Mouse (Mus musculus): ENCODE measurements around the gene Isl1. TPM values are rescaled to one million over a fixed set of nuclear protein-coding genes. Genes with fewer than 3 reads are reported as not detected.

The Isl1 gene
- polyA plus RNA-seq, 1 experiment = 2.7 TPM

DNA sequence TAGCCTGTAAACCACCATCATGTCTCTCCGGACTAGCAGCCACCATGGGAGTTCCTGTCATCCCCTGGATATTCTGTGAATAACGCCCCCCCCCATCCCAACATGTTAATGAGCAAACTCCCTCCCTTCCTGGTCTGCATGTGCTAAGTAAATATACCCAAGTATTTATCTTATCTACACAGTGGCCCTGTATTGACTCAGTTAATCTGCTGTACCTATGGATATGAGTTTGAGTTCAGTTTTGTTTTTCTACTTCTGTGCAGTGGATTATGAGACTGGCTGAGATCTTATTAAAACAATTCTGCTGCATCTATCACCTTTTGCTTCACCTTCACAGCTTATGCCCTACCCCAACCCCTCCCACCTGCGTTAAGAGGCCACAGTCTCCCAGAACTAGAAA, 7.8 kb downstream of the Isl1 start:
- WGBS = 26% methylated on average over 3 of the region's 3 CpGs
- H3K27me3 ChIP-seq (ENCODE audit: control insufficient read depth, insufficient read depth, low read length) = peaks cover 35% of the 10 kb centered on the region
- no peak overlapping the region for H3K4me3 ChIP-seq (ENCODE audit: low read depth, low read length)
- no peak overlapping the region for H3K27ac ChIP-seq (ENCODE audit: insufficient read depth, low read depth, low read length)
- TF ChIP-seq CTCF (IDR thresholded peaks at IDR 0.05; ENCODE audit: extremely low read depth, insufficient read length, insufficient replicate concordance, low read depth, low read length) (no peak), POLR2A (IDR thresholded peaks at IDR 0.05; ENCODE audit: low read depth, low read length) (no peak)
- H3K4me1 ChIP-seq (ENCODE audit: control insufficient read depth, insufficient read depth, insufficient read length, low read length) = no peaks in the 10 kb centered on the region
- no peaks in the 10 kb centered on the region for H3K36me3 ChIP-seq (ENCODE audit: control insufficient read depth, insufficient read depth, low read length)

DNA sequence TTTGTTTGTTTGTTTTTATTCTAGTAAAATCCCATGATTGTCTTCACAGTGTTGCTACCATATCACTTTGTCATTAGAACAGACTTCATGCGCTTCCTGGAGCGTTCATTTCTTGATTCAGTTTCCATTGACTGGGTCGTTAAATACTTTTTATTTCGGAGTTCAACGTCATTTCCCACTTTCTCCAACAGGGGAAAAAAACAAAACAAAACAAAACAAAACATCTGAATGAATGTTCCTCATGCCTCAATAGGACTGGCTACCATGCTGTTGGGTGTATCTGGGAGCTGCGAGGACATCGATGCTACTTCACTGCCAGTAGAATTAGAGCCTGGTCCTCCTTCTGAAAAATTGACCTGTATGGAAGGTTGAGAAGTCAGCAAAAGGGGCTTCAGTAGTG, 10.2 kb downstream of the Isl1 start:
- 43% methylated on average over 7 of the region's 7 CpGs for WGBS
- peaks cover 31% of the 10 kb centered on the region for H3K27me3 ChIP-seq (ENCODE audit: control insufficient read depth, insufficient read depth, low read length)

DNA sequence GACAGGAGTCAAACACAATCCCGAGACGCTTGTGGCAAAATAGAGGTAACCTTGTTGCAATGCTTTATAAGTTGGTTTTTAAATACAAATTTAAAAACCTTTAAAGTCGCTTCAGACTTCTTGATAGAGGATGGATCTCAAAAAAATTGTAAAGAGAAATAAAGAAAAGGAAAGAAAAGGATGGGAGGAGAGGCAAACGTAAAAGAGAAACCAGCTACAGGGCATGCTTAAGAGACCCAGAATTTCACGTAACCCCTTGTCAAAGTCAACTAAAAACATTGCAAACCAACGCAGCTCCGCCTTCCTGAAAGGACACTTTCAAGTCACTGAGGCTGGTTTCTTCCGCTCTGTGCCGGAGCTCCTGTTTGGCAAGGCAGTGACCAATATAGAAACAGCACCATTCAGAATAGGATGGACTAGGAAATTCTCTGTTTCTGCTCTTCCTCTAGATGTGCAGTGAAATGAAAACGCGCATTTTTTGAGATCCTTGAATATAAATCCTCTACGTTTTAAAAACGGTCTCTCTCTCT, 10.8 kb downstream of the Isl1 start:
- H3K4me1 ChIP-seq (ENCODE audit: control insufficient read depth, insufficient read depth, insufficient read length, low read length) = no peaks in the 10 kb centered on the region
- WGBS = 43% methylated on average over 13 of the region's 13 CpGs
- no peak overlapping the region for H3K4me3 ChIP-seq (ENCODE audit: low read depth, low read length)
- TF ChIP-seq CTCF (IDR thresholded peaks at IDR 0.05; ENCODE audit: extremely low read depth, insufficient read length, insufficient replicate concordance, low read depth, low read length) (no peak), POLR2A (IDR thresholded peaks at IDR 0.05; ENCODE audit: low read depth, low read length) (no peak)
- no peak overlapping the region for H3K27ac ChIP-seq (ENCODE audit: insufficient read depth, low read depth, low read length)
- H3K36me3 ChIP-seq (ENCODE audit: control insufficient read depth, insufficient read depth, low read length) = no peaks in the 10 kb centered on the region
- peaks cover 31% of the 10 kb centered on the region for H3K27me3 ChIP-seq (ENCODE audit: control insufficient read depth, insufficient read depth, low read length)

More for the DNA sequence above, 10.2 kb downstream of the Isl1 start:
- Histone ChIP-seq H3K27ac (ENCODE audit: insufficient read depth, low read depth, low read length) (no peak overlapping the region), H3K4me3 (ENCODE audit: low read depth, low read length) (no peak overlapping the region), H3K36me3 (ENCODE audit: control insufficient read depth, insufficient read depth, low read length) (no peaks in the 10 kb centered on the region), H3K4me1 (ENCODE audit: control insufficient read depth, insufficient read depth, insufficient read length, low read length) (no peaks in the 10 kb centered on the region)
- no peak for TF ChIP-seq CTCF (IDR thresholded peaks at IDR 0.05; ENCODE audit: extremely low read depth, insufficient read length, insufficient replicate concordance, low read depth, low read length)
- no peak for TF ChIP-seq POLR2A (IDR thresholded peaks at IDR 0.05; ENCODE audit: low read depth, low read length)

DNA sequence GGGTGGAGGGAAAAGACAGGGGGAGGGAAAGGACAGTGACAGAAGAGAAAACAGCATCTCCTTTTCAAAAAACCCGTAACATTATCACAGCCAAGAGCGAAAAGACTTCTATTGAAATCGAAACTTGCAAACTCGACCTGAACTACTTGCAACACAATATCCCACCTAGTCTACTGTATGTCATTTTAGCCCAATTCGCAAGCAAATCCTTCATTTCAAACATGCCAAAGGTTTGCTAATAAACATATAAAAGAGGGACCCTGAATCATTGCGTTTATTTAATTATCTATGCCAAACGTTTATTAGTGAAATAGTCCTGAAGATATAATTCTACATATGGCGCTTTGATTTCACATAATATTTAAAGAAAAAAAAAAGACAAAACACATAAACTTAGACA, 11.5 kb downstream of the Isl1 start:
- no peak overlapping the region for H3K4me3 ChIP-seq (ENCODE audit: low read depth, low read length)
- TF ChIP-seq CTCF (IDR thresholded peaks at IDR 0.05; ENCODE audit: extremely low read depth, insufficient read length, insufficient replicate concordance, low read depth, low read length) = no peak
- TF ChIP-seq POLR2A (IDR thresholded peaks at IDR 0.05; ENCODE audit: low read depth, low read length) = no peak
- H3K27me3 ChIP-seq (ENCODE audit: control insufficient read depth, insufficient read depth, low read length) = peaks cover 30% of the 10 kb centered on the region
- no peak overlapping the region for H3K27ac ChIP-seq (ENCODE audit: insufficient read depth, low read depth, low read length)
- H3K4me1 ChIP-seq (ENCODE audit: control insufficient read depth, insufficient read depth, insufficient read length, low read length) = no peaks in the 10 kb centered on the region
- 18% methylated on average over 8 of the region's 8 CpGs for WGBS
- H3K36me3 ChIP-seq (ENCODE audit: control insufficient read depth, insufficient read depth, low read length) = no peaks in the 10 kb centered on the region

DNA sequence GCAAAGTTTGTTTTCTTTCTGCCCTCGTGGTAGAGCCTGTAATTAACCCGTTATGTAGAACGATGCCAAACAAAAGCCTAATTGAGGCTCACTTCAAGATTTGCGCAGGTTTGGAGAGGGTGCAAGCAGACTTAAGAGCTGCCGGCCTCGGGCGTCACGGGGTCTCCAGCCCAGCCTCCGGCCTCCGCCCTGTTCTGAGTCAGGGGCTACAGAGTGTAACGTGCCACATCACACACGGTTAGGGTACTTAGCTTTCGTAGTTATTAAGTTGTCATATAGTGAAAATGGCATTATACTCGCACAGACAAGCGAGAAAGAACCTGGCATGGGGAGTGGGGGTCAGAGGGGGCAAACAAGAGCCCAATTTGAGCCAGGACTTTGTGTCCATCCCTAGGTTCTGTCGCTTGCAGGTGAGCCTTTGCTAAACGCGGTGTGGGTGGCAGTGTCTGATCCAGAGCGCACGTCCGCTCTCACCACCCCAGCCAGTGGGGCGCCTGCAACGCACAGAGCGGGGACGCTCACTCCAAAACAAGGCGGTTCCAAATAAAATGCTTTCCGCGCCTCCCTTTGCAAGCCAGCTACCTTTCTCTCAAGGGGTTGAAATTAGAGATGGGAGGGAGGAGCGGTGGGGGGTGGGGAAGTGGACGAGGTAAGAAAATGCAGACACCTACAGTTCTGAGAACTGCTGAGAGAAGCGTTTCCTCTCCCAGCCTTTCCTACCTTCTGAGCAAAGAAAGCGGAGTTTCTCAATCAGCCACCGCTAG, 12.3 kb downstream of the Isl1 start:
- 5% methylated on average over 33 of the region's 33 CpGs for WGBS
- Histone ChIP-seq H3K36me3 (ENCODE audit: control insufficient read depth, insufficient read depth, low read length) (no peaks in the 10 kb centered on the region), H3K27ac (ENCODE audit: insufficient read depth, low read depth, low read length) (no peak overlapping the region), H3K4me1 (ENCODE audit: control insufficient read depth, insufficient read depth, insufficient read length, low read length) (no peaks in the 10 kb centered on the region), H3K4me3 (ENCODE audit: low read depth, low read length) (no peak overlapping the region), H3K27me3 (ENCODE audit: control insufficient read depth, insufficient read depth, low read length) (peaks cover 25% of the 10 kb centered on the region)
- TF ChIP-seq CTCF (IDR thresholded peaks at IDR 0.05; ENCODE audit: extremely low read depth, insufficient read length, insufficient replicate concordance, low read depth, low read length) (no peak), POLR2A (IDR thresholded peaks at IDR 0.05; ENCODE audit: low read depth, low read length) (no peak)

DNA sequence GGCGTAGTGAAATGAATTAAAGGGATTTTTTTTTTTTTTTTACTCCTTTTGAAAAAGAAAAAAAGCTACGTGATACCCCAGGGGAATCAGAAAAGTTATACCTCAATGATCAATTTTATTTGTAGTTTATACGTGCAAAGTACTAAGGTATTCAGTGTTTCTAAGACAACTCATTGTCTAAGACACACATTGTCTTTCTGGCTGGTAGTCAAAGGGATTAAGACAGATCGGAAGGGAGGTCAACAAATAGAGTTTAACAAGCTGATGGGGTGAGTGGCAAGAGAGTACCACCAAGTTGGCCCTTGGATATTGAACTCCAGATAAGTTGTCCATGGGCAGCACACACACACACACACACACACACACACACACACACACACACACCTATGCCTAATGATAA, 14.1 kb downstream of the Isl1 start:
- no peaks in the 10 kb centered on the region for H3K36me3 ChIP-seq (ENCODE audit: control insufficient read depth, insufficient read depth, low read length)
- no peak overlapping the region for H3K4me3 ChIP-seq (ENCODE audit: low read depth, low read length)
- H3K27me3 ChIP-seq (ENCODE audit: control insufficient read depth, insufficient read depth, low read length) = peaks cover 23% of the 10 kb centered on the region
- 29% methylated on average over 4 of the region's 4 CpGs for WGBS
- no peak overlapping the region for H3K27ac ChIP-seq (ENCODE audit: insufficient read depth, low read depth, low read length)
- H3K4me1 ChIP-seq (ENCODE audit: control insufficient read depth, insufficient read depth, insufficient read length, low read length) = no peaks in the 10 kb centered on the region
- TF ChIP-seq POLR2A (IDR thresholded peaks at IDR 0.05; ENCODE audit: low read depth, low read length) = no peak
- no peak for TF ChIP-seq CTCF (IDR thresholded peaks at IDR 0.05; ENCODE audit: extremely low read depth, insufficient read length, insufficient replicate concordance, low read depth, low read length)

DNA sequence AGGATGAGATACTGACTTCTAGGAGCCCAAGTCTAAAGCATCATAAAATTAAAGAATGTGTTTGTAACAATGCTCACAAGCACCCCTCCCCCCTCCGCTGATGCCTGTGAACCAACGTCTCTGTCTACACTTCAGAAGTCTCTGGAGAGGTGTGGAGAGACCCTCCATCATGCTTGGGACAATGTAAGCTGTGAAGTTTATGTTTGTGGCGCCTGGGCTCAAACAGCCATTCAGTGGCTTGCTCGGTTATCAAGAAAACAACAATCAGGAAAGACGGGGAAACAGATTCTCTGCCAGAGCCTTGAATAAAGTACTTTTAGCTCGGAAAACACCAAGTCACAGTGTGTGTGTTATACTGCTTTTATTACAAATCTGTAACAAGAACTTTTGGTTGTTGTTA, 14.8 kb downstream of the Isl1 start:
- Histone ChIP-seq H3K4me3 (ENCODE audit: low read depth, low read length) (no peak overlapping the region), H3K27ac (ENCODE audit: insufficient read depth, low read depth, low read length) (no peak overlapping the region), H3K36me3 (ENCODE audit: control insufficient read depth, insufficient read depth, low read length) (no peaks in the 10 kb centered on the region), H3K27me3 (ENCODE audit: control insufficient read depth, insufficient read depth, low read length) (peaks cover 23% of the 10 kb centered on the region), H3K4me1 (ENCODE audit: control insufficient read depth, insufficient read depth, insufficient read length, low read length) (no peaks in the 10 kb centered on the region)
- no peak for TF ChIP-seq POLR2A (IDR thresholded peaks at IDR 0.05; ENCODE audit: low read depth, low read length)
- no peak for TF ChIP-seq CTCF (IDR thresholded peaks at IDR 0.05; ENCODE audit: extremely low read depth, insufficient read length, insufficient replicate concordance, low read depth, low read length)
- 15% methylated on average over 6 of the region's 6 CpGs for WGBS
